Mouse (Mus musculus) CH12.LX (cell line): Measurements from ENCODE around the gene Zfyve26. TPM values are rescaled to one million over a fixed set of nuclear protein-coding genes. Genes with fewer than 3 reads are reported as not detected.

Experiments used
- polyA plus RNA-seq: library from polyadenylated mRNA; unstranded; fragments of >175 nt; gene quantifications from 2 replicates; pipeline ENCODE4 v1.2.1, GENCODE M21; 2012; ENCODE audit warnings: low read depth; ENCODE audit not compliant: insufficient read length
- total RNA-seq, 2 experiments: library from RNA; depleted of rRNA; stranded (reverse); fragments of 300-350 nt in 1 of 2; fragments of >200 nt in 1 of 2; gene quantifications; 2 replicates each; pipeline ENCODE4 v1.2.3; 2012 to 2014

Zfyve26 gene
- total and polyA plus RNA-seq, 3 experiments, result 10.4 to 24.8 (median 16.1) TPM

Other genes starting within 250 kb of the Zfyve26 start
- gene Pigh, start 206.7 kb downstream of the Zfyve26 start, total RNA-seq (2012; rRNA removed), result 12.8 and 13.0 TPM in 2 replicates
- gene Pigh, start 206.7 kb downstream of the Zfyve26 start, total RNA-seq (2014; rRNA removed), result 17.8 and 18.2 TPM in 2 replicates
- gene Pigh, start 206.7 kb downstream of the Zfyve26 start, polyA plus RNA-seq, result 8.3 and 9.3 TPM in 2 replicates
- gene Arg2, start 165.5 kb downstream of the Zfyve26 start, total RNA-seq (2012; rRNA removed), result not detected in 2 replicates
- gene Arg2, start 165.5 kb downstream of the Zfyve26 start, total RNA-seq (2014; rRNA removed), result not detected in 2 replicates
- gene Arg2, start 165.5 kb downstream of the Zfyve26 start, polyA plus RNA-seq, result not detected in 2 replicates
- 69.4 and 70.3 TPM in 2 replicates for gene Vti1b, start 123.6 kb downstream of the Zfyve26 start, total RNA-seq (2012; rRNA removed)
- gene Vti1b, start 123.6 kb downstream of the Zfyve26 start, total RNA-seq (2014; rRNA removed), result 90.8 and 96.4 TPM in 2 replicates
- gene Vti1b, start 123.6 kb downstream of the Zfyve26 start, polyA plus RNA-seq, result 68.1 and 84.3 TPM in 2 replicates
- gene Rdh11, start 104.0 kb downstream of the Zfyve26 start, total RNA-seq (2012; rRNA removed), result 47.4 and 47.5 TPM in 2 replicates
- gene Rdh11, start 104.0 kb downstream of the Zfyve26 start, total RNA-seq (2014; rRNA removed), result 88.5 and 121 TPM in 2 replicates
- gene Rdh11, start 104.0 kb downstream of the Zfyve26 start, polyA plus RNA-seq, result 46.3 and 50.3 TPM in 2 replicates
- 5.2 and 6.3 TPM in 2 replicates for gene Rdh12, start 87.4 kb downstream of the Zfyve26 start, total RNA-seq (2012; rRNA removed)
- 5.9 and 6.5 TPM in 2 replicates for gene Rdh12, start 87.4 kb downstream of the Zfyve26 start, total RNA-seq (2014; rRNA removed)
- gene Rdh12, start 87.4 kb downstream of the Zfyve26 start, polyA plus RNA-seq, result 10.7 and 11.0 TPM in 2 replicates
- 7.7 and 8.5 TPM in 2 replicates for gene Rad51b, start 978 bp upstream of the Zfyve26 start, total RNA-seq (2012; rRNA removed)
- 8.6 and 9.6 TPM in 2 replicates for gene Rad51b, start 978 bp upstream of the Zfyve26 start, total RNA-seq (2014; rRNA removed)
- gene Rad51b, start 978 bp upstream of the Zfyve26 start, polyA plus RNA-seq, result 5.9 and 6.5 TPM in 2 replicates